Mouse (Mus musculus) embryonic facial prominence, embryonic 11.5 days (tissue): ENCODE results near the gene Hspb6. TPM values are rescaled to one million over a fixed set of nuclear protein-coding genes. Genes with fewer than 3 reads are reported as not detected.

Source experiments
- ATAC-seq: fragments of 200-750 bp; cut with Nextera tagmentation; replicated peaks from 2 replicates; pipeline ENCODE4 v1.8.0; 2017; ENCODE audit warnings: low read depth; ENCODE audit not compliant: insufficient number of reproducible peaks, low FRiP score, low TSS enrichment
- DNase-seq: peaks from one replicate; pipeline ENCODE4 v3.0.0-alpha.2; 2015; ENCODE audit warnings: low spot score
- H3K27ac ChIP-seq: fragments of 300-500 bp; sonication (generic); replicated peaks from 2 replicates; pipeline ENCODE4 v1.5.1; 2014; ENCODE audit warnings: mild to moderate bottlenecking, low read depth, low read length, control low read depth
- H3K27me3 ChIP-seq: fragments of 300-500 bp; sonication (generic); 2 replicates; pipeline ENCODE4 v1.6.1; 2014; ENCODE audit warnings: mild to moderate bottlenecking, low read length, moderate library complexity, mixed read lengths; ENCODE audit not compliant: control insufficient read depth, insufficient read depth
- H3K36me3 ChIP-seq: fragments of 300-500 bp; sonication (generic); replicated peaks from 2 replicates; pipeline ENCODE4 v1.6.1; 2014; ENCODE audit warnings: low read depth, mild to moderate bottlenecking, low read length, moderate library complexity, mixed read lengths; ENCODE audit not compliant: control insufficient read depth, insufficient read depth
- H3K4me1 ChIP-seq: fragments of 300-500 bp; sonication (generic); 2 replicates; pipeline ENCODE4 v1.6.1; 2014; ENCODE audit warnings: low read length, mixed read lengths; ENCODE audit not compliant: control insufficient read depth, insufficient read depth
- H3K4me2 ChIP-seq: fragments of 300-500 bp; sonication (generic); 2 replicates; pipeline ENCODE4 v1.6.1; 2014; ENCODE audit warnings: low read depth, mild to moderate bottlenecking, control low read depth, low read length, moderate library complexity
- H3K4me3 ChIP-seq: fragments of 300-500 bp; sonication (generic); 2 replicates; pipeline ENCODE4 v1.5.1; 2014; ENCODE audit warnings: low read depth, low read length, control low read depth
- H3K9ac ChIP-seq: fragments of 300-500 bp; sonication (generic); replicated peaks from 2 replicates; pipeline ENCODE4 v1.6.1; 2014; ENCODE audit warnings: mild to moderate bottlenecking, control low read depth, low read length
- H3K9me3 ChIP-seq: fragments of 300-500 bp; sonication (generic); replicated peaks from 2 replicates; pipeline ENCODE4 v1.6.1; 2016; ENCODE audit warnings: mild to moderate bottlenecking, low read length, inconsistent platforms, mixed read lengths; ENCODE audit not compliant: control insufficient read depth
- WGBS: fragments of 180-500 bp; shearing (Covaris S2); extraction: QIAGEN DNeasy Blood & Tissue Kit; methylation state at CpG from one replicate; pipeline ENCODE4 v1.1.7; 2014; 5-methylcytosine and 5-hydroxymethylcytosine counted together
- polyA plus RNA-seq: library from polyadenylated mRNA; unstranded; fragments of >200 nt; fragmentation: Nextera tagmentation; extraction: Ambion mirVana; gene quantifications from 2 replicates; pipeline ENCODE4 v1.2.1, GENCODE M21; 2014

Gene Hspb6
- 4.4 and 6.2 TPM in 2 replicates for polyA plus RNA-seq

DNA sequence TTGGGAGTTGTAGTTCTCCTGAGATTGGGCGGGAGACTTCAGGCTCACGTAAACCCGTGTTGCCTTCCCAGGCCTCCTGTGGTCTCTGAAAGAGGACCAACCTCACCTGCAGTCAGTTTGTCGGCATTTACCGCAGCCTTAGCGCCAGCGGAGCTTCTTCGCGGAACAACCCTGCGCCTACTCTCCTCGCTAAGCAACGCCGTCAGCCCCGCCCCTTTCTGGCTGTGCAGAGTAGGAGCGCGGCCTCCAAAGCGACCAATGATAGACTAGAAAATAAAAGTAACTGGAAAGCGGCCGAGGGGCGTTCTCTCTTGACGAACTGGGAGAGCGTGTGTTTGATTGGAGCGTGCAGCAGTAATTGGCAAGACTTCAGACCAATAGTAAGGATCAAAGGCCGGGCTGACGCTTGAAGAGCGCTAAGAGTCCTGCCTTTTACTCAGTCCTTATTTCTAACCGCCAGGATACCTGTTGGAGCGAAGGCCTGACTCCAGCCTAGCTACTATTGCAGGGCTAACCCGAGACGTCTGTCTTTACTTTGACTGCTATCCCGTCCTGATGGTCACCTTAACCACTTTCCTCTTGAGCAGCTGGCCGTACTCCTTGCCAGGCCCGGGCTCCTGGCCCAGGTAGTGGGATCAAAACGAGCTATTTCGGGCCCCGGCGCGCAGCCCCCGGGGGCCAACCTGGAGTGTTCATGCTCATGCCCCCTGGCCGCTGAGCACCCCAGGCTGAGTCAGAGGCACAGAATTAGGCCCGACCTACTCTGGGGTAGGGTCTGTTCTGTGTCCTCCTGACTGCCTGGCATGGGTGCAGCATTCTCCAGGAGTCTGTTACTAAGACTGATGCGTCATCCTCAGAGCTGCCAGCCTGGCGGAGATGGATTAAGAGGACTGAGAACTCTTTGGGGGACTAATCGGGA lies at the start of gene Hspb6, which contains the start of gene Proser3:
Hspb6 (plus strand) TSS at position 77 of the 919 bp plus-strand sequence.
Proser3 (minus strand) TSS at position 198 of the 919 bp plus-strand sequence.
- ATAC-seq: peak; percentile 91
- Histone ChIP-seq H3K9ac (peak within 1 kb of the TSS; percentile 79), H3K27me3 (no peaks in the 10 kb centered on the region), H3K4me2 (peak within 1 kb of the TSS; percentile 75), H3K27ac (peak within 1 kb of the TSS; percentile 92), H3K36me3 (peaks cover 10% of the 10 kb centered on the region), H3K4me1 (peaks cover 8% of the 10 kb centered on the region), H3K4me3 (peak within 1 kb of the TSS; percentile 63), H3K9me3 (no peaks in the 10 kb centered on the region)
- DNase-seq: peak; percentile 99
- WGBS: 1% methylated on average over 44 of the region's 44 CpGs

- no peak overlapping the region for H3K9ac ChIP-seq
- no peak overlapping the region for H3K4me2 ChIP-seq
- no peaks in the 10 kb centered on the region for H3K27me3 ChIP-seq
- 64% methylated on average over 4 of the region's 4 CpGs for WGBS
- H3K36me3 ChIP-seq: no peaks in the 10 kb centered on the region
- no peak for ATAC-seq
- no peak overlapping the region for H3K4me3 ChIP-seq
- H3K27ac ChIP-seq: no peak overlapping the region
- no peaks in the 10 kb centered on the region for H3K4me1 ChIP-seq
- no peaks in the 10 kb centered on the region for H3K9me3 ChIP-seq
- DNase-seq: no peak
These were observed 43.9 kb upstream of the Hspb6 start for GRCm38 (mm10) chr7:30508061-30508460.

GRCm38 (mm10) chr7:30515003-30515760 lies 36.8 kb upstream of the Hspb6 start:
- Histone ChIP-seq H3K9me3 (no peaks in the 10 kb centered on the region), H3K9ac (no peak overlapping the region), H3K4me3 (no peak overlapping the region), H3K4me2 (no peak overlapping the region), H3K4me1 (no peaks in the 10 kb centered on the region), H3K36me3 (no peaks in the 10 kb centered on the region), H3K27me3 (no peaks in the 10 kb centered on the region), H3K27ac (no peak overlapping the region)
- 56% methylated on average over 24 of the region's 24 CpGs for WGBS
- ATAC-seq (no peak), DNase-seq (no peak)

DNA sequence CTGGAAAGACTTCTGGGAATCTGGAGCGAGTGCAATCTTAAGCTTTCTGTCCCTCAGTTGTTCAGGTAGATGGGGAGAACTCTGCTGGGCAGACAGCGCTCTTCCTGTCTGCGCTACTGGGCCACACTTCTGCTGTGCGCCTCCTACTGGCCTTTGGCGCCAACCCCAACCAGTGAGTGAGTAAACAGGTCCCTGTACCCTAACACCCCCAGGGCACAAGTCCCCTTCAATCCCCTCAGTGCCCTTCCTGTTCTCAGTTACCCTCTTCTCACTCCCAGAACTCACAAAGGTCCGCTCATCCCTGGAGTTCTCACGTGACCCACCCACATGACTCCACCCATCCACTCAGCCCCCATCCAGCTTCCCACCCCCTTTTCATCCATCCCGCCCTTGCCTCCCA lies 33.7 kb upstream of the Hspb6 start:
- Histone ChIP-seq H3K36me3 (peaks cover 2% of the 10 kb centered on the region; the same call in 1 of the 2 replicates), H3K9ac (no peak overlapping the region), H3K4me2 (no peak overlapping the region), H3K27me3 (no peaks in the 10 kb centered on the region), H3K9me3 (no peaks in the 10 kb centered on the region), H3K4me1 (no peaks in the 10 kb centered on the region), H3K4me3 (no peak overlapping the region), H3K27ac (no peak overlapping the region)
- DNase-seq: no peak
- no peak for ATAC-seq
- 38% methylated on average over 8 of the region's 8 CpGs for WGBS

GRCm38 (mm10) chr7:30520396-30520795 lies 31.6 kb upstream of the Hspb6 start:
- 66% methylated on average over 4 of the region's 4 CpGs for WGBS
- Histone ChIP-seq H3K9ac (no peak overlapping the region), H3K9me3 (no peaks in the 10 kb centered on the region), H3K4me3 (no peak overlapping the region), H3K36me3 (peaks cover 2% of the 10 kb centered on the region; the same call in 1 of the 2 replicates), H3K27ac (no peak overlapping the region), H3K4me1 (no peaks in the 10 kb centered on the region), H3K4me2 (no peak overlapping the region), H3K27me3 (no peaks in the 10 kb centered on the region)
- DNase-seq: no peak
- no peak for ATAC-seq

GRCm38 (mm10) chr7:30520856-30521255 lies 31.1 kb upstream of the Hspb6 start:
- Histone ChIP-seq H3K9ac (no peak overlapping the region), H3K4me3 (no peak overlapping the region), H3K27ac (no peak overlapping the region), H3K36me3 (peaks cover 2% of the 10 kb centered on the region; the same call in 1 of the 2 replicates), H3K4me1 (no peaks in the 10 kb centered on the region), H3K4me2 (no peak overlapping the region), H3K9me3 (no peaks in the 10 kb centered on the region), H3K27me3 (no peaks in the 10 kb centered on the region)
- DNase-seq (no peak), ATAC-seq (no peak)
- WGBS: 65% methylated on average over 5 of the region's 5 CpGs

DNA sequence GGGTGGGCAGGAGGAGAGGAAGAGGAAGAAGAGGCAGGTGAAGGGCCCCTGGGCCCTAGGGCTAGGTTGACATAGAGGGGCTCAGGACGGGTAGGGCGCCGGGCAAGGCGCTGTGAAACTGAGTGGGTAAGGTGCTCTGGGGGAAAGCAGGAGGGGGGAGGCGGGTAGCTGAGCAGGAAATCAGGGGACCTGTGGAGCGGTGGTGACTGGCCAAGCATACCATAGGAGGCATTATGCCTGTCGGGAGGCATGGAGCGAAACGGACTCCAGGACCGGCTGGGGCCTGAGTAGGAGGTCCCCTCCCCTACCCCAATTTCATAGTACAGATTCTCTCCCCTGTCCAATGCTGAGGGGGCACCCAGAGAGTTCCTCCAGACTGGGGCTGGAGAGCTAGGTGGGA lies 29.1 kb upstream of the Hspb6 start:
- Histone ChIP-seq H3K36me3 (peaks cover 2% of the 10 kb centered on the region), H3K9me3 (no peaks in the 10 kb centered on the region), H3K27ac (no peak overlapping the region), H3K27me3 (no peaks in the 10 kb centered on the region), H3K9ac (no peak overlapping the region), H3K4me3 (no peak overlapping the region), H3K4me2 (no peak overlapping the region), H3K4me1 (0 out of 2 replicates have a peak, but pooled peaks cover 4% of the 10 kb centered on the region)
- DNase-seq (no peak), ATAC-seq (no peak)
- WGBS: 86% methylated on average over 10 of the region's 10 CpGs
